Mouse (Mus musculus): Measurements from ENCODE around the gene 4930447C04Rik.
A peak's percentile ranks its signal among the peaks of the same experiment; 100 is the strongest.

4930447C04Rik gene

GRCm38 (mm10) chr12:72943574-72944110 lies 3.1 kb upstream of the 4930447C04Rik start:
- no peak for DNase-seq (ENCODE audit: low read depth, low spot score)

DNA sequence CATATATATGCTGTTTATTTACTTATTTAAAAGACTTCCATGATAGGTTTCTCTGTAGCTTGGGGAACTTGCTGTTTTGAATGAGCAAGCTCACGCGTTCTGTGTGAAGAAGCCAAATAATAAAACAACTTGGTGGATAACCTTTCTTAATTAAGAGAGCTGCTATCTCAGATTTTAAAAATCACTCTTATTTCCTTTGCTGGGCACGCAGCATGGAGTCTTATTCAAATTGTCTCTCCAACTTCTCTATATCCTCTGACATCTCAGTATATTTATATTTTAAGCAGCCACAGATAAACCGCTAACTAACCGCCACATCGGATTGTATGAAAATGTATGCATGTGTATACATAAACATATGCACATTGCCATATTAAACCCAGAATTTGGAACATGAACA lies 1.6 kb upstream of the 4930447C04Rik start:
- no peak for DNase-seq (ENCODE audit: low read depth, low spot score)

DNA sequence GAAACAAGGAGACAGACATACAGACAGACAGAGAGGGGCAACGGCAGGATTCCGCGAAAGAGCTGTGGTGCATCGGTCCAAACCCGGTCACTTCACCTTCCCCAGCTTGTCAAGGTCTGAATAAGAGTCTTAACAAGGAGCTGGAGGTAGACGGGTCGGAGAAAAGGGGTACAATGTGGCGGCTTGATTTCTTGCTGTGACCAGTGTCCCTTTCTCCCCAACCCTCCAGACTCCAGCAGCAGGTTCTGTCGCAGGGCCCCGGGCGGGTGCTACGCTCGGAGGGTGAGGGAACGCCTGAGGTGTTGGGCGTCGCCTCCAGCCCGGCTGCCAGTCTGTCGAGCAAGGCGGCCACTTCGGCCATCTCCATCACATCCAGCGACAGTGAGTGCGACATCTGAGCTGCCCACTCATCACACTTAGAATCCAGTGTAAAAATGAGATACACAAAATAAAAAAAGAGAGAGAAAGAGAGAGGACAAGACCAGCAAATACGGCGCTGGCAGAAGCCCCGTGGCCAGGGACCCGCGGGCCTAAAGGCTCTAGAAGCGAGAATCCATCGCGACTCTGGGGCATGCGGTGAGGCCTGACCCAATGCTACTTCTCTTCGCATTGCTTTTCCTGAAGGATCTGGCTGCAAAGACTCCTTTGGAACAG lies 951 bp upstream of the 4930447C04Rik start:
- DNase-seq (ENCODE audit: low read depth, low spot score): peak; percentile 19

DNA sequence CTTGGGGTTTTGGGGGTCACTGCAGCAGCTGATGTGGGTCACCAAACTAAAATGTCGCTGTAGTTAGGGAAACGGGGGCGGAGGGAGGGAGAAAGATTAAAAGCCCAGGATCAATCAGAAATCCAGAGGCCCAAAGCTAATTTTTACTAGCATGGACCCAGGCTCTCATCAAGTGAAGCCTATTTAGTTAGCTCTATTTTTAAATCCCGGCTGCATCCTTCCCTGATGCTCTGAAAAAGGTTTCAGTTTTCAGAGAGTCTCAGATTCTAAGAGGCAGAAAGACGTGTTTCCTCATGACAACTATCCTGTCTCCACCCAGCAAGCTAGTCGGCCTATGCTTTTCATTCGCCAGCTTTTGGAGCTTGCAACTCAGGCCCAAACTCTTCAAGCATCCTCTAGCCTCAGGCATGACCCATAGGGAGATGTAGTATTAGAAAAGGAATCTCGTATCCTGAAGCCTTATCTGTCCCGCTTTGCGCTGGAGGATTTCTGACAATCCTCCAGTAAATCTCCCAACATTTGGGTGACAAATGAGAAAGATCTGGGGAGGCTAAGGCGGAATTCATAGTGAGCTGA lies 336 bp upstream of the 4930447C04Rik start:
- DNase-seq (ENCODE audit: low read depth, low spot score): peak; percentile 14

DNA sequence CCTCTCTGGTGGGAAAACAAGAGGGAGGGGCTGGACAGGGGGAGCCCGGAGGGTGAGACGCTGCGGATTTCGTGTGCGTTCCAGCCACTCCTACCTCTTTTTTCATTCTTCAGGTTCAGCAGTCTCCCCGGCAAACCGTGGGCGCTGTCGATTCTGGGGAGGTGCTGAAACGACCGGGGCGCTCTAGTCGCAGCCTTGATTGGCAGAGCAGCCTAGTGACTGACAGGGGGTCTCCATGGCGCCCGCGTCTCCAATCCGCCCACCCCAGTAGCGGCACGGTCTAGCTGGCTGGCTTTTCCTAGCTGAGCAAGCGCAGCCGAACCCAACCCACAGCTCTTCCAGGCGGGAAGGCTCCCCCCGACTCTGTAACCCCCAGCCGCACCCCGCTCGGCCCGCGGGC lies 958 bp downstream of the 4930447C04Rik start, which contains the start of gene Six6:
TSS of gene Six6 (plus strand) at position 277 of the 400 bp plus-strand sequence.
- DNase-seq (ENCODE audit: low read depth, low spot score): peak; percentile 92

GRCm38 (mm10) chr12:72938600-72939490 lies 1.7 kb downstream of the 4930447C04Rik start:
- no peak for DNase-seq (ENCODE audit: low read depth, low spot score)

DNA sequence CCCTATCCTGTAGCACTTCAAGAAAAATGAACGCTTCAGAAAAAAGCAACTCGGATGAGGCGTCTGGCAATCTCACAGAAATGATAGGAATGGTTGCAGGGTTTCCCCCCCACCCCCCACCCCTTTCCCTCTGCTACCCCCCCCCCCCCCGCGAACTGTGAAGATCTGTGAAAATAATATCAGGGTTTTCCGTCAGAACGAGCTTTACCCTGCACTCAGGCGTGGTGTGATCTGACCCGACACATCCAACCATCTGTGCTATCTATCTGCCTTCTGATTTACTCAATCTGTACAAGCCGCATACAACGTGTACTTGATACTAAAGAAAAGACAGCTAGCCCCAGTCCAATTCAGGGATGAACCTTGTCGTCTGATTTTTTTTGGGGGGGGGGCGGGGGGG lies 2.4 kb downstream of the 4930447C04Rik start:
- DNase-seq (ENCODE audit: low read depth, low spot score): no peak

DNA sequence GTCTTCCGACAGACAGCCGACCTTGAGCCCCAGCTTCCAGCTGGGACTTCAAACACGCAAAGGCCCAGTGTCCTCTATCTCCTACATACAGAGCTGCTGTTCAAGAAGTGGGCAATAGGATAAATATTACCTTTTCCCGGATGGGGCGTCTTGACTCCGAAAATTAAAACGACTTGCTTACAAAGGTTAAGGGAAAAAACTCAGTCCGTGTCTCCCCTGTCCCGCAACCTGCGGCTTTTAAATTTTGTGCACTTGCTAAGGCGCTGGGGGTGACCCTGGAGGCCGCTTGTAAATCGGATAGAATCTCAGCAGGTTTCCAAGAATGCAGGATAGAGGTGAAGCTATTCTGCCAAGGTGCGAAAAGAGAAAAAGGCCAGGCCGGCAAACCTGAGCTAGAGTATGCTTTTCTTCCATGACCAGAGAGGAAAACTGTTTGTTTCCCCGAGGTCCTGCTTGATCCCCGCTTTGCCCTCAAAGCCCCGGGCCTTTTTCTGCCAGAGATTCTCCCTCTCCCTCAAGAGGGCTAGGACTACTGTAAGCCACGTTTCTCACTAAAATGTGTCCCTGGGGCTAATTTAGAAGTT lies 2.9 kb downstream of the 4930447C04Rik start:
- no peak for DNase-seq (ENCODE audit: low read depth, low spot score)

GRCm38 (mm10) chr12:72936751-72937150 lies 3.8 kb downstream of the 4930447C04Rik start:
- no peak for DNase-seq (ENCODE audit: low read depth, low spot score)

DNA sequence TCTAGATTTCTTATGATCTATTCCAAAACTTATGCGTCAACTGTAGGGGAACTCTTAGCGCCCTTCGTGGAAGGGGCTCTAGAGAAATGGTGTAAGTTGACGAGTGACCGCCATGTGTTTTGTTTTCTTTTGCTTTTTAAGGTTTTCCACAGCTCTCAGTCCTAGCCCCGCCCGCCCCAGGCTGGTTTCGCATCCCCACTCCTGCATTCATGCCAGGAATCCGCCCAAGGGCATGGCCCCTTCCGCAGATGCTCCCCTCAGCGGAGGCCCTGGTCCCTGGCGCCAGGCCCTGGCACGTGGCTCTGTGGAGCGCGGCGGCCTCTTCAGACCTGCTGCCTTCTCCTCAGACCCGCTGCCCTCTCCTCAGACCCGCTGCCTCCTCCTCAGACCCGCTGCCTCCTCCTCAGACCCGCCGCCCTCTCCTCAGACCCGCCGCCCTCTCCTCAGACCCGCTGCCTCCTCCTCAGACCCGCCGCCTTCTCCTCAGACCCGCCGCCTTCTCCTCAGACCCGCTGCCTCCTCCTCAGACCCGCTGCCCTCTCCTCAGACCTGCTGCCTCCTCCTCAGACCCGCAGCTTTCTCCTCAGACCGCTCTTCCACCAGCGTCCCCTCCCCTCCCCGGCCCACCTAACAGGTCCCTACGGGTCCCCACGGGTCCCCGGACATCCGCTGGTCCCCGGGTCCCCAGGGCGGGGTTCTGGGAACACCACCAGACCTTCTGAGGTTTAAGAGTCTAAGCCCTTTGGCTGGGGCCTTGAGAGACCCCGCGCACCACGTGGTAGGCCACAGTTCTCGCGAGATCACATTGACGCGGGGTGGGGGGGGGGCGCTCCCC lies 23.2 kb downstream of the 4930447C04Rik start:
- DNase-seq (ENCODE audit: low read depth, low spot score): peak; percentile 91

GRCm38 (mm10) chr12:72854377-72855032 lies 86.1 kb downstream of the 4930447C04Rik start:
- DNase-seq (ENCODE audit: low read depth, low spot score): peak; percentile 64

GRCm38 (mm10) chr12:72853406-72854076 lies 87.0 kb downstream of the 4930447C04Rik start:
- no peak for DNase-seq (ENCODE audit: low read depth, low spot score)

GRCm38 (mm10) chr12:72852264-72852663 lies 88.3 kb downstream of the 4930447C04Rik start:
- no peak for DNase-seq (ENCODE audit: low read depth, low spot score)

GRCm38 (mm10) chr12:72850146-72850545 lies 90.4 kb downstream of the 4930447C04Rik start:
- no peak for DNase-seq (ENCODE audit: low read depth, low spot score)

GRCm38 (mm10) chr12:72847725-72848124 lies 92.8 kb downstream of the 4930447C04Rik start:
- peak; percentile 69 for DNase-seq (ENCODE audit: low read depth, low spot score)

DNA sequence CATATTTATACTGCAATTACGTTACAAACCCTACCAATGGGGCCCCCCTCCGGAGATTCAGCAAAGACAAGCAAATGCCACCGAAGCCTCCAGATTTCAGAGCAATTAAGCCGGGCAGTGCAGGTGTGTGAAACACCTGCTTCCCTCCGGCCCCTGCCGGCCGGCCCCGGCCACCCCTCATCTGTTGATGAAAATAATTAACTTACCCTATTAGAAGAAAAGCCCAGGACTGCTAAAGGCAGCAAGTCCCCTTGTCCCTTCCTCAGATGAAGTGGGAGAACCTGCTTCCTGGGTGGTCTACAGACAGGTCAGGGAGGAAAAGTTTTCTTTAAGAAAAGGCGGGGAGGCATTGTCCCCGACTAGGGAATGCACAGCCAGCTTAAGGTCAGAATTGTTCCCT lies 94.6 kb downstream of the 4930447C04Rik start:
- peak; percentile 34 for DNase-seq (ENCODE audit: low read depth, low spot score)

DNA sequence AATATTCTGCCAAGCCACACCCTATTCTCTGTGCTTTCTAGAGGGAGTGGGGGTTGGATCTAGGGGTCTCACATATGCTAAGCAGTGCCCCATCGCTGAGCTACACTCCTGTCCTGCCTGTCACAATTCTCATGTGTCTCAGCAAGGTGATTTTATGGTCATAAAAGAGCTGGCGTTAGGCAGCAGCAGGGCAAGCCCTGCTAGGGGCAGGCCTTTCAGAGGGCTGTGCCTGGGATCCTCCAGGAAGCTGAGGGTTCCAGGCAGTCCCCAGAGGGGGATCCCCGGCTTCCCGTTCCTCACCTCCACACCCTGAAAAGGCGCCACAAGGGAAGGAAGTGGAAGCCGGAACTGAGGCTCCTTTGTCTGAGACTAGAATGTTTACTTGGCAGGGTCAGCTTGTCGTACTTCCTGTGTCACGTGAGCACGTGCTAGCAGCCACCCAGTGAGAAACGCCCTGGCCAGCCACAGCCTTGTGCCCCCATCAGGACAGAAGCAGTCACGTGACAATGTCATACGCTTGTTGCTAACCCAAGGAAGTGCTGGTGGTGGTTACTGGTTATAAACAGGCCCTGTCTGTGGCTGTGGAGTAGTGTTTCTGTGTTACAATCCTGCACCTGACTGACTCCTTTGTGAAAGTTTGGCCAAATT lies 96.5 kb downstream of the 4930447C04Rik start:
- peak; percentile 97 for DNase-seq (ENCODE audit: low read depth, low spot score)

DNA sequence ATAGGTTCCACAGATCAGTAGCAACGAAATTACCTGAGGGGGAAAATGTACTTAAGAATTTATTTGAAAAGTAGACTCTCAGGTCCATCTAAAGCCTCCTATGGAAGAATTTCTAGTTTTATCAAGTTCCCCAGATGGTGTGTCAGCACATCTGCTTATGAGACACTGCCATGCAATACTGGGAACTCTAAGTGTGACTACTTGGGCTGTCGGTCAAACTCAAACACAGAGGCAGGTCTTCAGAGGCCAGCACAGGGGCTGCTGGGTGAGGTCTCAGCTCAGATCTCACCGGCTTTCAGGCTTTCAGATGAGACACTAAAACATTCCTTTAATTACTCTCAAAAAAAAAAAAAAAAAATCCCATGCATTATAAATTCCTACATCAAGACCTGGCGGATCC lies 97.0 kb downstream of the 4930447C04Rik start:
- DNase-seq (ENCODE audit: low read depth, low spot score): no peak

- peak; percentile 63 for DNase-seq (ENCODE audit: low read depth, low spot score)
Observed at GRCm38 (mm10) chr12:72843135-72843534, 97.4 kb downstream of the 4930447C04Rik start.
